Mouse (Mus musculus): Measurements from ENCODE around the gene Kcnk6. TPM values are rescaled to one million over a fixed set of nuclear protein-coding genes. Genes with fewer than 3 reads are reported as not detected.

Kcnk6 gene
- polyA plus RNA-seq, 1 experiment from 2014 or later: 0.43 TPM

GRCm38 (mm10) chr7:29262151-29262550 is 29.8 kb upstream of the Kcnk6 start:
- H3K4me1 ChIP-seq: peaks cover 22% of the 10 kb centered on the region
- 85% methylated on average over 6 of the region's 6 CpGs for WGBS
- no peak overlapping the region for H3K4me3 ChIP-seq (replicated peaks)
- no peak overlapping the region for H3K4me2 ChIP-seq
- H3K27ac ChIP-seq: no peak overlapping the region
- H3K27me3 ChIP-seq: no peaks in the 10 kb centered on the region
- ATAC-seq (ENCODE audit: low FRiP score): no peak
- H3K9me3 ChIP-seq: no peaks in the 10 kb centered on the region
- no peak overlapping the region for H3K9ac ChIP-seq
- H3K36me3 ChIP-seq (replicated peaks): no peaks in the 10 kb centered on the region

GRCm38 (mm10) chr7:29259781-29260730 is 27.7 kb upstream of the Kcnk6 start:
- Histone ChIP-seq H3K4me2 (no peak overlapping the region), H3K36me3 (replicated peaks) (no peaks in the 10 kb centered on the region), H3K4me3 (replicated peaks) (no peak overlapping the region), H3K9ac (0 out of 2 replicates have a peak overlapping the region, but pooled peaks have one; percentile 33), H3K9me3 (no peaks in the 10 kb centered on the region), H3K4me1 (peaks cover 22% of the 10 kb centered on the region), H3K27ac (peak overlapping the region; percentile 62), H3K27me3 (no peaks in the 10 kb centered on the region)
- peak; percentile 65 for ATAC-seq (ENCODE audit: low FRiP score)
- 72% methylated on average over 10 of the region's 10 CpGs for WGBS

DNA sequence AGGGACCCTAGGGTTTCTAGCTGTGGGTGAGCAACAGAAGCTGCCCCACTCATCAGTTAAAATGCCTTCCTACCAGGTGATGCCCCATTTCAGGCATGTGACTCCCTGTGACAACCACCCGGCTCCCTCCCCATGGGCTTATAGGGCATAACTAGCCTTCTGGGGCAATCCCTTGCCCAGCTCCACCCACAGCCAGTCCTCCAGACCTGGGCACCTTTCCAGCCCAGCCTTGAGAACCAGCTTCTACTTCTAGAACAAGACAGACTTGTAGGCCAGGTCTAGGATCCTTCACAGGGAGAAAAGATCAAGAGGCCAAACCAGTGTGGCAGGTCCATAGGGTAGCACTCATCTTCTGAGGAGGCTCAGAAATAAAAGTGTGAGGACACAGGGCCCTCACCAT is 25.1 kb upstream of the Kcnk6 start:
- H3K27ac ChIP-seq: no peak overlapping the region
- ATAC-seq (ENCODE audit: low FRiP score): no peak
- no peak overlapping the region for H3K4me2 ChIP-seq
- no peaks in the 10 kb centered on the region for H3K9me3 ChIP-seq
- WGBS: 80% methylated on average over 1 of the region's 1 CpGs
- H3K27me3 ChIP-seq: no peaks in the 10 kb centered on the region
- H3K9ac ChIP-seq: no peak overlapping the region
- H3K36me3 ChIP-seq (replicated peaks): no peaks in the 10 kb centered on the region
- no peak overlapping the region for H3K4me3 ChIP-seq (replicated peaks)
- peaks cover 22% of the 10 kb centered on the region for H3K4me1 ChIP-seq

DNA sequence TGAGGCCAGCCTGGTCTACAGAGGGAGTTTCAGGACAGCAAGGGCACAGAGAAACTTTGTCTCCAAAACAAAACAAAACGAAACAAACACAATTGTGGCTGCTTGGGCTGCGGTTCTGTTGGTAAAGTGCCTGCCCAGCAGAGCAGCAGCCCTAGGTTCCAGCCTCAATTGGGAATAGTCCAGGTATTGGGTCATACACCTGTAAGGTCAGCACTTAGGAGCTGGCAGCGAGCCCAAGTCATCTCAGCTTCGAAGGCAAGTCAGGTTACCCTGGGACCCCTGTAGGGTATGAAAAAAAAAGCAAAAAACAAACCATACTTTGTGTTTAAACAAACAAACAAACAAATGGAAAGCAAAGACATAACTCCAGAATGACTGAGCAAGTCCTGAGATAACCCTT is 23.6 kb upstream of the Kcnk6 start:
- Histone ChIP-seq H3K27ac (no peak overlapping the region), H3K4me3 (replicated peaks) (no peak overlapping the region), H3K9me3 (no peaks in the 10 kb centered on the region), H3K27me3 (no peaks in the 10 kb centered on the region), H3K4me2 (no peak overlapping the region), H3K36me3 (replicated peaks) (no peaks in the 10 kb centered on the region), H3K9ac (no peak overlapping the region), H3K4me1 (peaks cover 22% of the 10 kb centered on the region)
- 87% methylated on average over 4 of the region's 4 CpGs for WGBS
- ATAC-seq (ENCODE audit: low FRiP score): no peak

DNA sequence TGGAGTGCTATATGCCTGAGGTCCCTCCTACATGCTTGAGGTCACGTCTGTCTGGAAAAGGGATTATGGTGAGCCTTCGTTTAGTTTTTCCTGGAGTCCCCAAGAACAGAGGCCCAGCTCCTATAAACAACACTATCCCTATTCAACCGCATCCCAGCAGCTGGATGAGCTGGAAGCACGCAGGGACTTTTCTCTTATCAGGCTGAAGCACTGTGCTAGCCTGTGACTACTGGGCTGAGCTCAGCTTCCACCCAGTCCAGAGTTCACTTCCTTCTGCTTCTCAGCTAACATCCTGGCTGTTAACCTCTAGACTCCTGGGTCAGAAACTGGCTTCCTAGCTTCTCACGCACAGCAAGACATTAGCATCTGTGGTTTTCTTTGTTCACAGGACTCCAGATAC is 21.5 kb upstream of the Kcnk6 start:
- H3K9me3 ChIP-seq: no peaks in the 10 kb centered on the region
- H3K27me3 ChIP-seq: peaks cover 8% of the 10 kb centered on the region
- no peak overlapping the region for H3K27ac ChIP-seq
- H3K4me1 ChIP-seq: peaks cover 8% of the 10 kb centered on the region; the same call in 1 of the 2 replicates
- no peak overlapping the region for H3K4me2 ChIP-seq
- WGBS: 55% methylated on average over 5 of the region's 5 CpGs
- no peaks in the 10 kb centered on the region for H3K36me3 ChIP-seq (replicated peaks)
- no peak overlapping the region for H3K9ac ChIP-seq
- no peak for ATAC-seq (ENCODE audit: low FRiP score)
- H3K4me3 ChIP-seq (replicated peaks): no peak overlapping the region

GRCm38 (mm10) chr7:29251166-29251565 is 18.9 kb upstream of the Kcnk6 start:
- Histone ChIP-seq H3K4me1 (peaks cover 12% of the 10 kb centered on the region), H3K27me3 (peaks cover 29% of the 10 kb centered on the region), H3K4me2 (no peak overlapping the region), H3K36me3 (replicated peaks) (peaks cover 6% of the 10 kb centered on the region; the same call in 1 of the 2 replicates), H3K4me3 (replicated peaks) (no peak overlapping the region), H3K9me3 (no peaks in the 10 kb centered on the region), H3K27ac (no peak overlapping the region), H3K9ac (no peak overlapping the region)
- WGBS: 96% methylated on average over 3 of the region's 3 CpGs
- ATAC-seq (ENCODE audit: low FRiP score): no peak

DNA sequence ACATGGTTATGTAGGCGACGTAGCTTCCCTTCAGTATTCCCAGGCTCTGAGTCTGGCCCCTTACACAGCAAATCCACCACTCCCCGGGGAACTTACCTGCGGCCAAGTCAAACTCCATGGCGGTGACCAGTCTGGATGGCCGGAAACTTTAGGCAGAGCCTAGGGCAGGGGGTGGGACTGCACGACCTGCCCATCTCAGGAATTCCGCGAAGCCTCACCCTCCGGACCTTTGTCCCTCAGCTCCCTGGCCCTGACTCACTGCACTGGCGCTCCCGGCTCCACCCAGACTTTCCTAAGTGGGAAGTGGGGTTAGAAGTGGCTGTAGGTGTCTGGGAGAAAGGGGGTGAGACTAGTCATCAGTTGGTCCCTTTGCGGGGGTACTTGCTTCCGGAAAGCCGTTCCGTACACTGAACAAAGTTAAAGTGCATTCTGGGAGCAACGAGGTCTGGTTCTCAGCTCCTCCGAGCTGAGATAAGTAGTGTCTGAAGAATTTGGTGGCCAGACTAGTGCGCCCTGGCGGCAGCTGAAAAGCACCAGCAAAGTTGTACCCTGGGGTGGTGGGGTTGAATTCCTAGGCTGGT is 16.0 kb upstream of the Kcnk6 start, which contains the start of gene 2200002D01Rik:
TSS of gene 2200002D01Rik (minus strand) at position 206 of the 581 bp plus-strand sequence.
- 14% methylated on average over 20 of the region's 20 CpGs for WGBS
- ATAC-seq (ENCODE audit: low FRiP score): no peak
- H3K9ac ChIP-seq: peak within 1 kb of the TSS; percentile 44; the same call in 1 of the 2 replicates
- H3K27me3 ChIP-seq: peaks cover 29% of the 10 kb centered on the region
- H3K36me3 ChIP-seq (replicated peaks): peaks cover 28% of the 10 kb centered on the region
- H3K4me3 ChIP-seq (replicated peaks): peak within 1 kb of the TSS; percentile 19
- no peak within 1 kb of the TSS for H3K27ac ChIP-seq
- no peaks in the 10 kb centered on the region for H3K9me3 ChIP-seq
- H3K4me2 ChIP-seq: peak within 1 kb of the TSS; percentile 49
- H3K4me1 ChIP-seq: peaks cover 12% of the 10 kb centered on the region

DNA sequence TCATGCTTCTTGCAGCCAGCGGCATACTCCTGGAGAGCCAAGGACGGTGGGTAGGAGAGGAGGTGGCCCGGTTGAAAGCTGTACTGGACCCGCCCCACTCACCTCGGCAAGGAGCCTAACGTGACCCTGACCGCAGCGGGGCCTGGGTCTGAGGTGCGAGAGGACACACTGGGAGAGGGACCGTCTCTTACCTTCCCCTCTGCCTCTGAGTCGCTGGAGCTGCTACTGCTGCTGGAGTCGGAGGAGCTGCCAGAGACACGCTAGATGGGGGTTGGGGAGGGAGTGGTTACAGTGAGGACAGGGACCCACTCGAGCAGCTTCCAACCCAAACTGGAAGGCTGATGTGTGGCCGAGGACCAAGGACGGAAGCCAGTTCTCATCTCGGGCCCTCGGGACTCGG is 15.4 kb upstream of the Kcnk6 start:
- Histone ChIP-seq H3K9ac (peak overlapping the region; percentile 44; the same call in 1 of the 2 replicates), H3K4me1 (peaks cover 12% of the 10 kb centered on the region), H3K4me3 (replicated peaks) (peak overlapping the region; percentile 19), H3K36me3 (replicated peaks) (peaks cover 28% of the 10 kb centered on the region), H3K27me3 (peaks cover 29% of the 10 kb centered on the region), H3K4me2 (peak overlapping the region; percentile 49), H3K9me3 (no peaks in the 10 kb centered on the region), H3K27ac (no peak overlapping the region)
- 19% methylated on average over 19 of the region's 19 CpGs for WGBS
- no peak for ATAC-seq (ENCODE audit: low FRiP score)

DNA sequence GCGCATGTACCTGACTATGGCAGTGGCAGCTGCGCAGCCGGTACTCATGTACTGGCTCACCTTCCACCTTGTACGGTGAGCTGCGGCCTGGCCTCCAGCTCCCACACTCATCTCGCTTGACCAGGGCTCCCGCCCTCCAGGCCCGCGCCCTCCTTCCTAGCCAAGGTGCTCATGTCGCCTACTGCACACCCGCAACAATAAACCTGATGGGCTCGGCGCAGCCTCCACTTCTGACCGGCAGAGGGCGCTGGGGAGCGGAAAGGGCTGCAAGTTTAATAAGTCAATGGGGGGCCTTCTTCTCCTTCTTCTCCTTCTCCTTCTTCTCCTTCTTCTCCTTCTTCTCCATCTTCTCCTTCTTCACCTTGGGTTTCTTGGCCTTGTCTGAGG is 15.0 kb upstream of the Kcnk6 start:
- no peak overlapping the region for H3K27ac ChIP-seq
- H3K9me3 ChIP-seq: no peaks in the 10 kb centered on the region
- H3K4me2 ChIP-seq: peak overlapping the region; percentile 49
- H3K4me1 ChIP-seq: peaks cover 12% of the 10 kb centered on the region
- 0 out of 2 replicates have a peak overlapping the region, but pooled peaks have one; percentile 44 for H3K9ac ChIP-seq
- peaks cover 28% of the 10 kb centered on the region for H3K36me3 ChIP-seq (replicated peaks)
- H3K27me3 ChIP-seq: peaks cover 29% of the 10 kb centered on the region
- 25% methylated on average over 16 of the region's 16 CpGs for WGBS
- peak; percentile 65; the same call in 1 of the 2 replicates for ATAC-seq (ENCODE audit: low FRiP score)
- peak overlapping the region; percentile 19; the same call in 1 of the 2 replicates for H3K4me3 ChIP-seq (replicated peaks)

DNA sequence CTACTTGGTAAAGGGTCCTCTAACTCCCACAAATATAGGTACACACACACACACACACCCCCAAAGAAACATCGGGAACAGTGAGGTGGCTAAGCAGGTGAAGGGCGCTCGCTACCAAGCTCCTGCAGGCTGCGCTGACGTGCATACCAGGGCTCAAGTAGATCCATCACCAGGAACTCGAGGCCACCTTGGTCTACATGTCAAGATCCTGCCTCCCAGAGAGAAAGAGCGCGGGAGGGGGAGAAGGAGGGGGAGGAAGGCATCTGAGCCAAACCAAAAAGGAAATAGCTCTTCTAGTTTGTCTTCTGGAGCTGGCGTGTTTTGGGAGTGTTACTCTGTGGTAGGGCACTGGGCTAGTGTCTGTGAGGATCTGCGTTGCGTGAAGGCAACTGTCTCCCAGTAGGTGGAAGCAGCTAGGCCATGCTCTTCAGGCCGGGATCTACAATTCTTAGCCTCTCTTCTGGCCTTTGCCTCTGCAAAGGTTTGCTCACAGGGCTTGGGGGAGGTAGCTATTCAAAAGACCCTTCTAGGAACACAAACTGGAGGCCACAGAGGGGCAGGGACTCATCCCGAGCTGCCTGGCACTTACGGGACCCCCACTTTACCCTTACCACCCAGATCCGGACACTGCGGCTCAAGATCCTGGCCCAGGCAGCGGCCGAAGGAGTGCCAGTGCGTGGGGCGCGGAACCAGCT is 14.5 kb upstream of the Kcnk6 start:
- Histone ChIP-seq H3K4me1 (peaks cover 12% of the 10 kb centered on the region), H3K36me3 (replicated peaks) (peaks cover 28% of the 10 kb centered on the region), H3K9me3 (no peaks in the 10 kb centered on the region), H3K27ac (no peak overlapping the region), H3K4me2 (no peak overlapping the region), H3K4me3 (replicated peaks) (no peak overlapping the region), H3K27me3 (peaks cover 29% of the 10 kb centered on the region), H3K9ac (no peak overlapping the region)
- ATAC-seq (ENCODE audit: low FRiP score): no peak
- 89% methylated on average over 21 of the region's 21 CpGs for WGBS

- H3K9me3 ChIP-seq: no peaks in the 10 kb centered on the region
- no peak for ATAC-seq (ENCODE audit: low FRiP score)
- 89% methylated on average over 5 of the region's 5 CpGs for WGBS
Measured at GRCm38 (mm10) chr7:29246015-29246414, 13.7 kb upstream of the Kcnk6 start.

More at GRCm38 (mm10) chr7:29246015-29246414, 13.7 kb upstream of the Kcnk6 start:
- Histone ChIP-seq H3K27ac (no peak overlapping the region), H3K4me1 (peaks cover 12% of the 10 kb centered on the region), H3K4me3 (replicated peaks) (no peak overlapping the region), H3K4me2 (no peak overlapping the region), H3K9ac (no peak overlapping the region), H3K27me3 (peaks cover 29% of the 10 kb centered on the region), H3K36me3 (replicated peaks) (peaks cover 28% of the 10 kb centered on the region)

All from forebrain, embryonic 12.5 days (tissue).